Mouse (Mus musculus) Muller cell, postnatal 12 days (primary cell): ENCODE measurements at regions not wholly inside any gene's neighbourhood (a gene's known extent, or its start where the extent isn't known, plus 50 kb on each side); places are given as distances from the start of the nearest gene placed in this dataset.
"Not testable (repeated sequence)": the region's sequence is repeated elsewhere in the genome, so short reads cannot be mapped to it uniquely, and the experiment has no call there.

ENCODE experiments used
- DNase-seq: peaks from one replicate; pipeline ENCODE4 v3.0.0-alpha.2; 2015; ENCODE audit errors: inconsistent ontology term

GRCm38 (mm10) chr17:4541020-4541743 is 452.9 kb upstream of the Arid1b start:
- DNase-seq = no peak

DNA sequence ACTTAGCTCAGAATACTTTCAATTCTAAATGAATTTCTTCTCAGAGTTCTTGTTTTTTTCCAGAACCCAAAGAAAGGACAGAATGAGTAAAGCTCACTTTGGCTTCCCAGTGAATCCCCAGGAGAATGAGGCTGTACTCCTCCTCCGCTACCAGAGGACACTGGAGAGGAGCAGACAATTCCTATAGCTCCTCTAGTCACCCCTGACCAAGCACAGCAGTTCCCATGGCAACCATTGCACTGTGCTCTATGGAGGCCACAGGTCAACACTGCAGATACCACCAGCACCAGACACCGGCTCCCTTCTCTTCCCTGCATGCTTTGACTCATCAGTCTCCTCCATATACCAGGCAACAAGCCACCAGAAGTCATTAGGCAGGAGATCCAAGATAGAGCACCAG is 447.6 kb upstream of the Arid1b start:
- DNase-seq = no peak

DNA sequence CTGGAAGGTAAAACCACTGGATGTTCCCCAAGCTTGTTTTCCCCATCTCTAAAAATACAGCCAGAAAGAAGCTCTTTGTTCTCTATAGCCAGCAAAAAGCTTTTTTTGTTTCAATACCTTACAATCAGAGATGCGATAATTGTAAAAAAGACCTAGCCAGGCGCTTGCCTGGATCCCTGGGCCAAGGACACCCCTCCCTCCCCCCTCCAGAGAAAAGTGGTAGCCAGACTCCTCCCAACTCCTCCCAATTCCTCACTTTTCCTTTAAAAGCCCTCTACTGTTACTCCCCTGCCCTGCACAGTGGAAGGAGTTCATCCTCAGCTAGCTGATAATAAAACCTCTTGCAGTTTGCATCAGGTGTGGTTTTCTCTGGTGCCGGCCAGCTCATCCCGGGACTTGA is 441.1 kb upstream of the Arid1b start:
- DNase-seq = not testable (repeated sequence)

- DNase-seq = peak; percentile 12
Measured at GRCm38 (mm10) chr17:4563641-4564040, 430.5 kb upstream of the Arid1b start.

GRCm38 (mm10) chr17:4576883-4577282 is 417.2 kb upstream of the Arid1b start:
- DNase-seq = no peak

DNA sequence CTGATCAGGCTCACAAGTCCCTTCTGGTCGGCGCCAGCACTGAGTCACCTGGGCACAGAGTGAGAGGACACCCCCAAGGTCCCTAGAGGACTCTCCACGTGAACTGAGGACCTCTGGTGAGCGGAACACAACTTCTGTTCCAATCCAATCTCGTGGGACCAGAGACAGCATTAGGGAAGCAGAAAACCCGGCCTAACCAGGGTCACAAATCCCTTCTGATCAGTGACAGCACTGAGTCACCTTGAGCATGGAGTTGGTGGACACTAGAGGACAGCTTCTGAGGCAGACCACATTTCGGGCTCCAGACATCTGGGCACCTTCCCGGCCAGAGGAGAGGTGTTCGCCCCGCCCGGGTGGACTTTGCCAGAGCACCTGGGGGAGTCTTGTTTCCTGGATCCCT is 412.3 kb upstream of the Arid1b start:
- DNase-seq = no peak

- no peak for DNase-seq
Measured at GRCm38 (mm10) chr17:4610481-4610880, 383.7 kb upstream of the Arid1b start.

DNA sequence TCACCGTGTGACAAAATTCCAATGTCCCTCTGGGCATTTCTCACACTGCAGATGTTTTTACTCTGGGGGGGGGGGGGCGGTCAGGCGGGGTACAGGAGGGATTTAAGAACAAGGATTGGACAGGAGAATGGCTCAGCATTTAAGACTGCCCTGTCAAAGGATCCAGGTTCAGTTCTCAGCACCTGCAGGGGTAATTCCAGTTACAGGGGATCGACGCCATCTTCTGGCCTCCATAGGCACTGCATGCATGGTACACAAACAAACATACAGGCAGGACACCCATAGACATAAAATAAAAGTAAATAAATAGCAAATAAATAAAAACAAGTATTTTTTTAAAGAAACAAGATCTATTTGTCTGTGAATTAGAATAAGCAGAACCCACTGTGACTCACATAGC is 383.1 kb upstream of the Arid1b start:
- no peak for DNase-seq

DNA sequence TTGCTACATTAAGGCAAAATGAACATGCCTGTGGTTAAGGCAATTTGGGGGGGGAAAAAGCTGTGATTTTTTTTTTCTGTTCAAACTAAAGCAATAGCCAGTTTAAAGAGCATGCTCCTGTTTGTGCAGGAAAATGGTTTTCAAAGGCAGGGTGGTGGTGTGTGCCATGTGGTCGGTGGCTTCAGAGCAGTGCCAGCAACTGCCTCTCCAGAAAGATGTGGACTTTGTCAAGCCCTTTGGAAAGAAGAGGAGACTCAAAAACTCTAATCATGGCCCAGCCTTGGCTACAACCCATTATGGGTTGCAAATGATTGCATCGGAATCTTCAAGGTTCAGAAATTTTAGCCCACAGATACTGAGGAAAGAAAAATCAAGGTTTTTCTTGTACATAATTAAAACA is 382.4 kb upstream of the Arid1b start:
- no peak for DNase-seq

GRCm38 (mm10) chr17:4612136-4612535 is 382.0 kb upstream of the Arid1b start:
- DNase-seq = no peak

- DNase-seq = no peak
Measured at GRCm38 (mm10) chr17:4612741-4613140, 381.4 kb upstream of the Arid1b start.

DNA sequence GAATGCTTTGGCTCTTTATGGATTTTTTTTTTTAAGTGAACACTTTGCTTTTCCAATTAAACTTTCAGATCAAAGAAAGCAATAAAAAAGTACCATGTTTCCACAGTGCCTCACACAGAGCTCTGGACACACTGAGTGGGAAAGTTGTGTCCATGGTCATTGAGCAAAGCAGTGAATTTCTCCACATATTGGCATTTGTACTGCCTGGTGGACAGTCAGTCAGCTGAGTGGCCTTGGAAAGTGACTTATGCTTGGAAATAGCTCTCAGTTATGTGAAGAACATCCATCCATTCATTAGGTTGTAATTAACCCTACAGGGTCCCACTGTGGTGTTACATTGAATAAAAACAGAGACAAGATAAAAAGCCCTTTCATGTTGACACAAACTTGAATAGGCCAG is 373.8 kb upstream of the Arid1b start:
- DNase-seq = no peak

- DNase-seq = not testable (repeated sequence)
Measured at GRCm38 (mm10) chr17:4626126-4626525, 368.0 kb upstream of the Arid1b start.

DNA sequence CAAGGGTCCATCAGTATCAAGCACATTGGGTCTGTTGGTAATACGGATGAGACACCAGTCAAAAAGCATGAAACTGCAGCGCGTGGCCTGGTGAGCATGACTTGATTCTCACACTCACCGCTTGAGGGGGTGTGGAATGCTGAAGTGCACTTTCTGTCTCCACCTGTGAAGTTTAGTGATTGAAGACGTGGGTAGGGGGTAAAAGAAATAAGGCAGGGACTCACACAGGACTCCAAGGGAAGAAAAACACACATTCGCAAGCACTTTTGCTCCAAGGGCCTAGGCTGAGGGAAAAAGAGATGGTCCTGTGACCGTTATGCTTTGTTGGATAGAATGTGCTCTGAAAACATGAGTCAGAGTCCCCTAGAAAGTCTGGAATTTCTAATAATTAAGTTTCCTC is 366.6 kb upstream of the Arid1b start:
- peak; percentile 49 for DNase-seq

DNA sequence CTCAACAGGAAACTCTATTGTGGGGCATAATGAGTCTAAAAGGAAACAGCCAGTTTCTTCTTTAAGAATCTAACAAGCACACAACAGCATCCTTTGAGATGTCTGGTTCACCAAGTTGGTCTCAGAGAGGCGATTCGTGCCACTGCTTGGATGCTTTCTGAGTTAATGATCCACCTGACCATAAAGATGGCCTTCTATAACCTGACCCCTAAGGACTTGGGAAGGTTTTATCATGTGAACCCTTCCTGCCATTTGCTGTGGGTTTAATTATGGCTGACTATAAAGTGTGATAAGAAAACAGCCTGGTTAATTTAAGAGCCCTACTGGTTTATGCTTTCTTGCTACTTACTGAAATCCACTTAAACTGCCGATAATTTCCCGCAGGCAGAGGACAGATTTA is 363.0 kb upstream of the Arid1b start:
- no peak for DNase-seq

DNA sequence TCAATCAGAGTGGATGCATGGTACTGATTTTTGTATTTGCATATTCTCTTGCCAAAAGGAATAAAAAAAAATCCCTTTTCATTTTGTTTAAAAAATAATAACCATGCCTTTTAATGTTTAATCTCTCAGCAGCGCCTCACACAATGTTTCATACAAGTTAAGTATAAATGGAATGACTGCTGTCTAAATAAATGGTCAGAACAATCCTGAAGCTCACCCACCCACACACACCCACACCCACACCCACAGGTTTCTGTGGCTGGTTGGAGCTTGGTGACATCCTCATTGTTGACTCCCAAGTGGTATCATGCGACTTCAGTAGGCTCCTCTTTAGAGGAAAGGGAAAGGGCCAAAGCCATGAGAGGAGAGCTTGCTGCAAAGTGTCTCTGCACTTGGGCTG is 361.6 kb upstream of the Arid1b start:
- no peak for DNase-seq

GRCm38 (mm10) chr17:4633771-4634170 is 360.4 kb upstream of the Arid1b start:
- no peak for DNase-seq

- no peak for DNase-seq
Measured at GRCm38 (mm10) chr17:4636796-4637353, 357.3 kb upstream of the Arid1b start.

GRCm38 (mm10) chr17:4639531-4639930 is 354.6 kb upstream of the Arid1b start:
- DNase-seq = no peak

- DNase-seq = peak; percentile 40
Measured at GRCm38 (mm10) chr17:4640555-4640954, 353.6 kb upstream of the Arid1b start.

GRCm38 (mm10) chr17:4641166-4641565 is 353.0 kb upstream of the Arid1b start:
- no peak for DNase-seq

DNA sequence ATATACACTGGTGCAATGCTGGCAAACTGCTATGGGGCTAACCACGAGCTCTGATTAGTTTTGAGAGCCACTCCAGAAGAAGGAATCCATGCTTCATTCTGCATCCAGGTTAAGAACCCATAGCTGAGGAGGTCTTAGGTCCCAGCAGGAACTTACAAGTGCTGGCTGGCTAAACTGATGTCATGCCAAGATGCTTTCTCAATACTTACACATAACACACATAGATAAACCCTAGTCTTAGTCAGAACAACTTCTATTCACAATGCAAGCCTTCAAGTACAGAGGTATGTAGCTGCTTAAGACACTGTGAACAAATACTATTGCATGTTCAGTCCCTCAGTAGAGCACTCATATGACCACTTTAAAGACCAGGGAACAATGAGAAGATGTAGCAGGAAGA is 352.1 kb upstream of the Arid1b start:
- no peak for DNase-seq

DNA sequence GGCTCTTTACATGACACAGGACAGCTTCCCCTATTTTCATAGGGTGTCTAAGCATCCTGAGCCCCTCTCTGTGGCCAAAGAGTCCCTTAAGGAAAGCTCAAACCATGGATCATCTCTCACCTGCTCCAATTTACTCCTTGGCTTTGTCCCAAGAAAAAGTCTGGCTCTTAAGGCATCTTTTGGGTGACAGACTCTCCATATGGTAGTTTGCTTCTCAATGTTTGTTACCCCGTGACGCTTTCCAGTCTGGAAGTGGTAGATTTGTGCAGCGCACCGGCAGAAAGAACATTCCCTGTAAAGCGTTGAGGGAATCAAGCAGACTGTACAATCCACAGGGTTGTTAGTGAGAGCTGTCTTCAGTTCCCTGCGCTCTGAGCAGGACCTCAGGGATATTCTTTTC is 350.8 kb upstream of the Arid1b start:
- no peak for DNase-seq

DNA sequence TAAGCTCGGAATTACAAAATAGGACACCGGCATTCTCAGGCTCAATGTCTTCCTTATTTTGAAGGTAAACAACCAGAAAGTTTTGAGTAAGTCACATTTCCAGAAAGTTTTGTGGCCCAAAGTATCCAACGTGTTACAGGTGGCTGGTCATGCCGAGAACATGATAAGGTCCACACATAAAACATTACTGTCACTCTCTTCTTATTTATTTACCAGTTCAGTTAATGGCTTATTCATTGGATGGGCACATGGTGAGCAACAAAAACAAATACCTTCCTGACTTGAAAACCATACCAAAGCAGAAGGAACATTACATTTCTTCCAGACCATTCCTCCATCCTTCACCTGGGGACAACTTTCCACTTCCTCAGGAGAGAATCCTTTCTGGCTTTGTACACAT is 345.5 kb upstream of the Arid1b start:
- DNase-seq = no peak
